Mouse (Mus musculus): ENCODE data around the gene Ldah.

GRCm38 (mm10) chr12:8281225-8282017 lies 73.5 kb downstream of the Ldah start:
- TF ChIP-seq GATA1 (IDR thresholded peaks at IDR 0.05; ENCODE audit: low read length) (no peak), TAL1 (IDR thresholded peaks at IDR 0.05; ENCODE audit: low read length) (no peak)
